Mouse (Mus musculus) limb, embryonic 13.5 days (tissue): Measurements from ENCODE around the gene Scaf8. TPM values are rescaled to one million over a fixed set of nuclear protein-coding genes. Genes with fewer than 3 reads are reported as not detected.

Experiments used
- ATAC-seq: fragments of 200-750 bp; cut with Nextera tagmentation; 2 replicates; pipeline ENCODE4 v1.8.0; 2017; ENCODE audit warnings: low read depth, moderate number of reproducible peaks, moderate TSS enrichment; ENCODE audit not compliant: low FRiP score
- H3K27ac ChIP-seq: fragments of 300-500 bp; sonication (generic); 2 replicates; pipeline ENCODE4 v1.5.1; 2015; ENCODE audit warnings: inconsistent platforms, mild to moderate bottlenecking, moderate library complexity
- H3K27me3 ChIP-seq: fragments of 300-500 bp; sonication (generic); 2 replicates; pipeline ENCODE4 v1.6.1; 2015; ENCODE audit warnings: mild to moderate bottlenecking, inconsistent platforms
- H3K36me3 ChIP-seq: fragments of 300-500 bp; sonication (generic); 2 replicates; pipeline ENCODE4 v1.6.1; 2015; ENCODE audit warnings: inconsistent platforms, mild to moderate bottlenecking, moderate library complexity
- H3K4me1 ChIP-seq: fragments of 300-500 bp; sonication (generic); 2 replicates; pipeline ENCODE4 v1.6.1; 2015; ENCODE audit warnings: inconsistent platforms
- H3K4me2 ChIP-seq: fragments of 300-500 bp; sonication (generic); replicated peaks from 2 replicates; pipeline ENCODE4 v1.6.1; 2015; ENCODE audit warnings: inconsistent platforms, mild to moderate bottlenecking, moderate library complexity
- H3K4me3 ChIP-seq: fragments of 300-500 bp; sonication (generic); 2 replicates; pipeline ENCODE4 v1.5.1; 2015; ENCODE audit warnings: moderate library complexity, mild to moderate bottlenecking, inconsistent platforms
- H3K9ac ChIP-seq: fragments of 300-500 bp; sonication (generic); 2 replicates; pipeline ENCODE4 v1.6.1; 2015; ENCODE audit warnings: mild to moderate bottlenecking, inconsistent platforms
- H3K9me3 ChIP-seq: fragments of 300-500 bp; sonication (generic); 2 replicates; pipeline ENCODE4 v1.6.1; 2016; ENCODE audit warnings: inconsistent platforms
- WGBS: fragments of 180-500 bp; shearing (Covaris S2); methylation state at CpG from one replicate; pipeline ENCODE4 v1.1.7; 2015; 5-methylcytosine and 5-hydroxymethylcytosine counted together
- polyA plus RNA-seq: library from polyadenylated mRNA; unstranded; fragments of >200 nt; fragmentation: Nextera tagmentation; extraction: Ambion mirVana; gene quantifications from 2 replicates; pipeline ENCODE4 v1.2.1, GENCODE M21; 2015

The Scaf8 gene
- polyA plus RNA-seq, 1 experiment from 2014 or later: 22.4 TPM

DNA sequence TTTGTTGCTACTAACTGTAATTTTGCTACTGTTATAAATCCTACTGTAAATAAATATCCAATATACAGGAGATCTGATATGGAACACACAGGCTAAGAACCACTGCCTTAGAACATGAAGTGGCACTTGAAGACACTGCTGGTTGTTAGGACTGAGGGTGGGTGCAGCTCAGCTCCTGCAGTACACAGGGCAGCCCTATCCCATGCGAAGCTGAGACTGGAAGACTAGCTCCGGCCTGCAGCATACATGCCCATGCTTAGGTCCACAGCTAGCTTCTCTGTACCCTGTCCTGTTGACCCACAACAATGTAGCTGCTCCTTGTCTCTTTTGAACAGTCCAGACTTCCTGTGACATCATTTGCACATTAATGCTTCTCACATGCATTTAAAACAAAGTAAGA is 100.1 kb downstream of the Scaf8 start:
- no peak for ATAC-seq

GRCm38 (mm10) chr17:3217023-3217422 is 102.3 kb downstream of the Scaf8 start:
- Histone ChIP-seq H3K4me1 (no peaks in the 10 kb centered on the region), H3K4me2 (no peak overlapping the region), H3K4me3 (no peak overlapping the region), H3K9ac (no peak overlapping the region), H3K9me3 (no peaks in the 10 kb centered on the region), H3K27ac (no peak overlapping the region), H3K36me3 (peaks cover 37% of the 10 kb centered on the region), H3K27me3 (no peaks in the 10 kb centered on the region)
- no peak for ATAC-seq
- WGBS: 90% methylated on average over 5 of the region's 5 CpGs

More for the DNA sequence above, 100.1 kb downstream of the Scaf8 start:
- Histone ChIP-seq H3K36me3 (peaks cover 45% of the 10 kb centered on the region), H3K27ac (no peak overlapping the region), H3K4me3 (no peak overlapping the region), H3K4me1 (peaks cover 2% of the 10 kb centered on the region; the same call in 1 of the 2 replicates), H3K4me2 (no peak overlapping the region), H3K27me3 (no peaks in the 10 kb centered on the region), H3K9ac (no peak overlapping the region), H3K9me3 (no peaks in the 10 kb centered on the region)
- 96% methylated on average over 2 of the region's 2 CpGs for WGBS

DNA sequence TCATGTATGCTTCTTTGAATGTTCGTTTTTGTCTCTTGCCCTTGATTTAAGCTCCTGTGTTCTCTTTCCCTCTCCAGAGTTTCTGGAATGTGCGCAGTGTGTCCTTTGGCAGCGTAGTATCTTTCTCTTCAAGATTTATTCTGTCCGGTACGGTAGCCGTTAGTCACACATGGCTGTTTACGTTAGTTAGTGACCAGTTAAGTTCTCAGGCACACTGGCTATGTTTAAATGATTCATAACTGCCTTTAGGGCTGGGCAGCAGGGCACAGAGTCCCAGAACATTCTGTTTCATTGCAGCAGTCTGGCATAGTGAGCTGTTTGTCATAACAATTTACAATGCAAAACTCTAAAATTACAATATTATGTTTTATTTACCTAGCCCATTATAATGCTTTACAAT is 103.6 kb downstream of the Scaf8 start:
- Histone ChIP-seq H3K27ac (no peak overlapping the region), H3K9ac (no peak overlapping the region), H3K27me3 (no peaks in the 10 kb centered on the region), H3K4me2 (no peak overlapping the region), H3K36me3 (peaks cover 24% of the 10 kb centered on the region), H3K4me1 (no peaks in the 10 kb centered on the region), H3K9me3 (no peaks in the 10 kb centered on the region), H3K4me3 (no peak overlapping the region)
- 86% methylated on average over 7 of the region's 7 CpGs for WGBS
- ATAC-seq: no peak

GRCm38 (mm10) chr17:3218916-3219315 is 104.1 kb downstream of the Scaf8 start:
- H3K27ac ChIP-seq: no peak overlapping the region
- no peak overlapping the region for H3K4me2 ChIP-seq
- WGBS: 65% methylated on average over 5 of the region's 5 CpGs
- no peak overlapping the region for H3K4me3 ChIP-seq
- H3K9me3 ChIP-seq: no peaks in the 10 kb centered on the region
- peaks cover 21% of the 10 kb centered on the region for H3K36me3 ChIP-seq
- no peak for ATAC-seq
- H3K9ac ChIP-seq: no peak overlapping the region
- no peaks in the 10 kb centered on the region for H3K27me3 ChIP-seq
- no peaks in the 10 kb centered on the region for H3K4me1 ChIP-seq

- H3K9ac ChIP-seq: no peak overlapping the region
- 82% methylated on average over 11 of the region's 11 CpGs for WGBS
- no peaks in the 10 kb centered on the region for H3K27me3 ChIP-seq
- H3K36me3 ChIP-seq: peaks cover 12% of the 10 kb centered on the region
- H3K4me3 ChIP-seq: no peak overlapping the region
- no peaks in the 10 kb centered on the region for H3K9me3 ChIP-seq
- no peak overlapping the region for H3K27ac ChIP-seq
- no peak for ATAC-seq
- H3K4me2 ChIP-seq: no peak overlapping the region
- no peaks in the 10 kb centered on the region for H3K4me1 ChIP-seq
These were observed 105.4 kb downstream of the Scaf8 start for GRCm38 (mm10) chr17:3220201-3220600.

DNA sequence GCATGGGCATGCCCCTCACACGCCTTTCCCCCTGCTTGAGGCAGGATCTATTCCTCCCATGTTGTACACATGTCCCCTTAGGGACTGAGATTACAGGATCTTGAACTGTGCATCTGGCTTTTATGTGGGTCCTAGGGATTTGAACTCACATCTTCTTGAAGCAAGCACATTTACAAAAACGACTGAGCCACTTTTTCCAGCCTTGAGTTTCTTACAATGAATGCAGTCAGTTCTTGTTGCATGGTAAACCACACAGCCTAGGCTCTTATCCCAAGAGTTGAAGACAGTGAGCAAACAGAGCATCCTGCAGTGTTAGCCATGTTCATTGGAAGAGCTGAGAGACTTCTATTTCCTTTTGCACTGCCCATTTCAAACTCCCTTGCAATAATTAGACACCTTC is 108.3 kb downstream of the Scaf8 start:
- Histone ChIP-seq H3K4me2 (no peak overlapping the region), H3K36me3 (peaks cover 6% of the 10 kb centered on the region; the same call in 1 of the 2 replicates), H3K27me3 (no peaks in the 10 kb centered on the region), H3K9me3 (no peaks in the 10 kb centered on the region), H3K4me1 (no peaks in the 10 kb centered on the region), H3K9ac (no peak overlapping the region), H3K4me3 (no peak overlapping the region), H3K27ac (no peak overlapping the region; the same call in 1 of the 2 replicates)
- WGBS: 56% methylated on average over 2 of the region's 2 CpGs
- no peak for ATAC-seq

- WGBS: 82% methylated on average over 3 of the region's 3 CpGs
- no peaks in the 10 kb centered on the region for H3K4me1 ChIP-seq
- ATAC-seq: no peak
- no peak overlapping the region for H3K4me3 ChIP-seq
- no peak overlapping the region for H3K27ac ChIP-seq
- H3K4me2 ChIP-seq: no peak overlapping the region
- H3K36me3 ChIP-seq: peaks cover 6% of the 10 kb centered on the region; the same call in 1 of the 2 replicates
- H3K9ac ChIP-seq: no peak overlapping the region
- no peaks in the 10 kb centered on the region for H3K9me3 ChIP-seq
- H3K27me3 ChIP-seq: no peaks in the 10 kb centered on the region
These were observed 108.9 kb downstream of the Scaf8 start for GRCm38 (mm10) chr17:3223721-3224120.

GRCm38 (mm10) chr17:3224383-3225106 is 109.8 kb downstream of the Scaf8 start:
- no peak overlapping the region for H3K27ac ChIP-seq
- H3K9me3 ChIP-seq: no peaks in the 10 kb centered on the region
- H3K4me3 ChIP-seq: no peak overlapping the region
- peaks cover 6% of the 10 kb centered on the region; the same call in 1 of the 2 replicates for H3K36me3 ChIP-seq
- no peaks in the 10 kb centered on the region for H3K4me1 ChIP-seq
- WGBS: 63% methylated on average over 4 of the region's 4 CpGs
- H3K4me2 ChIP-seq: no peak overlapping the region
- H3K27me3 ChIP-seq: no peaks in the 10 kb centered on the region
- peak; percentile 78 for ATAC-seq
- H3K9ac ChIP-seq: no peak overlapping the region

DNA sequence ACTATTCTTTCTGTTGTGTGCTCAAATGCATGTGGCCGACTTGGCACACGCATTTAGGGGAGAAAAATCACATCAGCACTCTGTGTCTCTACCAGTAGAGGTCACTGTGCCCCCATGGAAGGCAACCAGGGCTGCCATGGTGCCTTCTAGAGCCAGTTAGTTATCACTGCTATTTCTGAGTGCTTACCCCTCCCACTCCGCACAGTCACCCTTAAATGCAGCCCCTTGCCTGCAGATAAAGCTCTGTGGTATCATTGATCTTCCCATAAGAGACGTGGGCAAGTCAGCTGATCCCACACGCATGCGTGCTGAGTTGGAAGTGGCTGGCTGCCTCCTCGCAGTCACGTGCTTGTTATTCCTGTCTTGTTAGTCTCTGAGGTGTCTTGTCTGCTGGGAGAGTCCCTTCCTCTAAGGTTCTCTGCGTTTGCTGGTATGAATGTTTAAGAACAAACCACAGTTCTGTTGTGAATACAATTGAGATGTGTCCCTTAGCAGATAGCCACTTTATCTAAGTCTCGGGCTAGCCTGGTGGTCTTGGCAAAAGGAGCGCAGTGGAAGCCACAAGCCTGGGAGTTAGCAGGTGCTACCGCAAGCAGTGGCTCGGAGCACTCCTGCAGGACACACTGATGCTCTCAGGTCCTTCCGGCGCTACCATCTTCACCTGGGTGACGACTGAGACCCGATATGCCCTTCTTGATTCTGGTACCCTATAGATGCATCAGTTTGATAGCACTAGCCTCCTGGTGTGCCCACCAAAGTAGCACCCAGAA is 115.6 kb downstream of the Scaf8 start:
- no peak overlapping the region for H3K27ac ChIP-seq
- WGBS: 78% methylated on average over 17 of the region's 17 CpGs
- no peak for ATAC-seq
- no peak overlapping the region for H3K4me2 ChIP-seq
- no peak overlapping the region for H3K9ac ChIP-seq
- no peak overlapping the region for H3K4me3 ChIP-seq
- H3K9me3 ChIP-seq: no peaks in the 10 kb centered on the region
- H3K36me3 ChIP-seq: peaks cover 32% of the 10 kb centered on the region
- H3K4me1 ChIP-seq: no peaks in the 10 kb centered on the region
- H3K27me3 ChIP-seq: no peaks in the 10 kb centered on the region

GRCm38 (mm10) chr17:3232626-3233025 is 117.9 kb downstream of the Scaf8 start:
- ATAC-seq: no peak
- Histone ChIP-seq H3K4me2 (no peak overlapping the region), H3K9ac (no peak overlapping the region), H3K4me1 (no peaks in the 10 kb centered on the region), H3K9me3 (no peaks in the 10 kb centered on the region), H3K27ac (no peak overlapping the region), H3K27me3 (no peaks in the 10 kb centered on the region), H3K36me3 (peaks cover 31% of the 10 kb centered on the region), H3K4me3 (no peak overlapping the region)
- 87% methylated on average over 5 of the region's 5 CpGs for WGBS

GRCm38 (mm10) chr17:3243672-3244071 is 128.9 kb downstream of the Scaf8 start:
- Histone ChIP-seq H3K27ac (no peak overlapping the region), H3K36me3 (peaks cover 12% of the 10 kb centered on the region; the same call in 1 of the 2 replicates), H3K27me3 (no peaks in the 10 kb centered on the region), H3K4me1 (peaks cover 18% of the 10 kb centered on the region), H3K9ac (no peak overlapping the region), H3K4me3 (no peak overlapping the region), H3K4me2 (no peak overlapping the region), H3K9me3 (no peaks in the 10 kb centered on the region)
- ATAC-seq: no peak
- WGBS: 94% methylated on average over 3 of the region's 3 CpGs

DNA sequence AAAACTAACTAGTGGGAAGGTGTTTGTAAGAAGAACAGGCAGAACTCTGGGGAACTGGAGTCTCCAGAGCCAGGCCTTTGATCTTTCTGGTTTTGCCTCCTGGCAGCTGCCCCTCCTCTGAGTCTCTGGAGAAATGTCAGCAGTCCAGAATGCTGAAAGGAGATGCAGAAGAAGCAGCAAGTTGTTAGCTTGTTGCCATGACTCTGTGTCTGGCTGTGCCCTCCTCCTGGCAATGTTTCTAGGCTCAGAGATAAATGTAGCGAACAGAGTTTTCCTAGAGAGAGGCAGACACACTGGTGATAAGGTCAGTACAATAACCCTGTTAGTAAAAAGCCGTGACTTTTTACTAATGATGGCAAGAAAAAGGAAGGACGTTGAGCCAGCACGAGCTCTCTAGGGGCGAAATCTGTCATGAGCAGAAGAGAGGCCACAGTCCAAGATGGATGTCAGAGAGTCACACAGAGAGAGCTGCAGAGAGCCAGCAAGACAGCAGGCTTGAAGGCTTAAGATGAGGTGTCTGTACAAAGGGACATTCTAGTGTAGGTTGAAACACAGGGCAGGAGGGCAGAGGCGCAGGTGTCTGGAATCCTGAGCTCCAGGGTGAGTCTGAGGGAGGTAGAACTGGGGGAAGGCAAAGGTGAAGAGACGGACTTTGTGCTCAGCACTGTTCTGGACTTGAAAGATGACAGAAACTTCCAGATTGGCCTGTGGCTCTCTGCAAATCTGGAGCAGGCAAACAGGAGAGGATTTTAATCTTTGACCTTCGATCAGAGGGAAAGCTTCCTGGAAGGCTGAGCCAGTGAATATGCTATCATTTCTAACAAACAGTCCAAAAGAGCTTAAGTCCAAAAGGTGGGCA is 130.3 kb downstream of the Scaf8 start:
- Histone ChIP-seq H3K9me3 (no peaks in the 10 kb centered on the region), H3K4me1 (peaks cover 29% of the 10 kb centered on the region), H3K4me3 (no peak overlapping the region), H3K9ac (no peak overlapping the region), H3K27me3 (no peaks in the 10 kb centered on the region), H3K36me3 (peaks cover 8% of the 10 kb centered on the region; the same call in 1 of the 2 replicates), H3K4me2 (no peak overlapping the region), H3K27ac (no peak overlapping the region)
- WGBS: 84% methylated on average over 8 of the region's 8 CpGs
- no peak for ATAC-seq
